ENCODE assay signal across 8 mouse cellular contexts in the genomic region with DNA sequence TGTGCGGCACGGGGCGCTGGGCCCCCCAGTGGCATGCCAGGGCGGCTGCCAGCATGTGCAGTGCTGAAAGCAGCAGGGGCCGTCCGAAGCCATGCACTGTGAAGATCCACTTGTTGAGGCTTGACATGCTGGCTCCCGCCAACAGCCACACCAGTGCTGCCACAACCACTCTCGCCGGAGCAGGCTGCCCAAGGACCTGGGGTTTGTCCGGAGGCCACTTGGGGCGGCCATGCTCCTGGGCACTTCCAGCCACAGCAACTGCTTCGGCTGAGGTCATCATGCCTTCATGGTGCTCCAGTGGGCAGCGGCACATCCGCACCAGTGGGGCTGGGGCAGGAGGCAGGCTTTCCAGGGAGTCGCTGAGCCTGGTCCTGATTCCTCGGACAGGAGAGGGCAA. TPM values are rescaled to one million over a fixed set of nuclear protein-coding genes. Genes with fewer than 3 reads are reported as not detected.
A peak's percentile ranks its signal among the peaks of the same experiment; 100 is the strongest.
DNase-seq lines count a peak whose midpoint lies in the region; ATAC-seq and TF ChIP-seq lines count a peak whose summit lies in the region.

No protein-coding gene starts in this region.

- no peak overlapping the region for H3K27ac ChIP-seq in kidney, postnatal 0 days
- peak overlapping the region; percentile 73; the same call in 1 of the 2 replicates for H3K27ac ChIP-seq in lung, postnatal 0 days (ENCODE audit: low read length)

- H3K27me3 ChIP-seq in kidney, postnatal 0 days (ENCODE audit: insufficient read depth, low read length), result no peaks in the 10 kb centered on the region
- H3K27me3 ChIP-seq in lung, postnatal 0 days (replicated peaks; ENCODE audit: insufficient read depth, low read length), result no peaks in the 10 kb centered on the region

- intact Hi-C loops in gastrocnemius, postnatal 14 days (cut with DNase I; ENCODE audit: low total_unique reads), result no loop called here

- H3K9me3 ChIP-seq in kidney, postnatal 0 days (replicated peaks; ENCODE audit: low read length), result no peaks in the 10 kb centered on the region
- no peaks in the 10 kb centered on the region for H3K9me3 ChIP-seq in lung, postnatal 0 days (ENCODE audit: low read length)

- WGBS in kidney, postnatal 0 days, result 5% methylated on average over 16 of the region's 16 CpGs
- 7% methylated on average over 16 of the region's 16 CpGs for WGBS in lung, postnatal 0 days

- H3K36me3 ChIP-seq in kidney, postnatal 0 days (ENCODE audit: insufficient read depth, low read length), result 0 out of 2 replicates have a peak, but pooled peaks cover 5% of the 10 kb centered on the region
- no peaks in the 10 kb centered on the region for H3K36me3 ChIP-seq in lung, postnatal 0 days (ENCODE audit: insufficient read depth, low read length)

- H3K4me1 ChIP-seq in kidney, postnatal 0 days (replicated peaks; ENCODE audit: insufficient read depth, low read length), result peaks cover 28% of the 10 kb centered on the region; the same call in 1 of the 2 replicates
- peaks cover 15% of the 10 kb centered on the region for H3K4me1 ChIP-seq in lung, postnatal 0 days (ENCODE audit: insufficient read depth, low read depth, low read length)

- peak overlapping the region; percentile 25 for H3K9ac ChIP-seq in kidney, postnatal 0 days (ENCODE audit: low read depth, low read length)
- peak overlapping the region; percentile 55 for H3K9ac ChIP-seq in lung, postnatal 0 days (replicated peaks; ENCODE audit: low read depth)

- peak; percentile 18 to 47 for DNase-seq in urinary bladder, adult 18-20 months (ENCODE audit: low spot score in 2 of 2)
- DNase-seq in urinary bladder, postnatal 25 days (ENCODE audit: low spot score), result no peak
- peak; percentile 59 to 65 for DNase-seq in cerebellum, postnatal 10 days
- peak; percentile 38 for DNase-seq in gastrocnemius, postnatal 14 days
- no peak for DNase-seq in kidney, postnatal 0 days (ENCODE audit: low spot score)
- DNase-seq in lung, postnatal 0 days (ENCODE audit: low spot score), result peak; percentile 43
- peak; percentile 44 for DNase-seq in right cerebral cortex, postnatal 25 days
- no peak for DNase-seq in ovary, postnatal 14 days (ENCODE audit: low spot score)

- TF ChIP-seq CTCF in kidney, postnatal 0 days (IDR thresholded peaks at IDR 0.05; ENCODE audit: low read depth), result no peak
- peak; percentile 36; the same call in 1 of the 2 replicates for TF ChIP-seq CTCF in lung, postnatal 0 days (IDR thresholded peaks at IDR 0.05)

- H3K4me3 ChIP-seq in kidney, postnatal 0 days (replicated peaks; ENCODE audit: low read depth, low read length), result peak overlapping the region; percentile 55
- peak overlapping the region; percentile 53 for H3K4me3 ChIP-seq in lung, postnatal 0 days (ENCODE audit: low read depth, low read length)

- TF ChIP-seq EP300 in lung, postnatal 0 days (IDR thresholded peaks at IDR 0.05), result no peak

- peak; percentile 8; the same call in 1 of the 2 replicates for ATAC-seq in kidney, postnatal 0 days (replicated peaks; ENCODE audit: low FRiP score, low read depth)
- peak; percentile 7 for ATAC-seq in lung, postnatal 0 days

- peak overlapping the region; percentile 69 for H3K4me2 ChIP-seq in kidney, postnatal 0 days (ENCODE audit: low read length)
- peak overlapping the region; percentile 79 for H3K4me2 ChIP-seq in lung, postnatal 0 days (replicated peaks; ENCODE audit: low read depth, low read length)

RNA-seq across cellular contexts. Expression of a gene that starts 1.6 kb away (rescaled TPM):
- total RNA-seq in gastrocnemius, postnatal 14 days (2021), result 10 to 100 TPM; 17.4 to 20.3 TPM
- 6.6 and 6.9 TPM in 2 replicates for polyA plus RNA-seq in kidney, postnatal 0 days (2015; fragmentation: Nextera tagmentation; extraction: Ambion mirVana)
- polyA plus RNA-seq in lung, postnatal 0 days (2015; fragmentation: Nextera tagmentation; extraction: Ambion mirVana), result 8.6 and 10.3 TPM in 2 replicates

RNA-seq across cellular contexts. Expression of a gene that starts 17.8 kb away (rescaled TPM):
- 1 to 10 TPM; 2.7 to 4.0 TPM for total RNA-seq in gastrocnemius, postnatal 14 days (2021)
- 10.1 and 10.7 TPM in 2 replicates for polyA plus RNA-seq in kidney, postnatal 0 days (2015; fragmentation: Nextera tagmentation; extraction: Ambion mirVana)
- 8.3 and 9.3 TPM in 2 replicates for polyA plus RNA-seq in lung, postnatal 0 days (2015; fragmentation: Nextera tagmentation; extraction: Ambion mirVana)

RNA-seq across cellular contexts. Expression of a gene that starts 18.0 kb away (rescaled TPM):
- total RNA-seq in gastrocnemius, postnatal 14 days (2021), result under 1 TPM; 0.10 to 0.11 TPM
- polyA plus RNA-seq in kidney, postnatal 0 days (2015; fragmentation: Nextera tagmentation; extraction: Ambion mirVana), result 0.42 and 0.45 TPM in 2 replicates
- polyA plus RNA-seq in lung, postnatal 0 days (2015; fragmentation: Nextera tagmentation; extraction: Ambion mirVana), result 0.23 and 0.31 TPM in 2 replicates

RNA-seq across cellular contexts. Expression of a gene that starts 19.1 kb away (rescaled TPM):
- 10 to 100 TPM; 18.8 to 22.8 TPM for total RNA-seq in gastrocnemius, postnatal 14 days (2021)
- 233 and 274 TPM in 2 replicates for polyA plus RNA-seq in kidney, postnatal 0 days (2015; fragmentation: Nextera tagmentation; extraction: Ambion mirVana)
- 152 and 170 TPM in 2 replicates for polyA plus RNA-seq in lung, postnatal 0 days (2015; fragmentation: Nextera tagmentation; extraction: Ambion mirVana)

RNA-seq across cellular contexts. Expression of a gene that starts 49.2 kb away (rescaled TPM):
- under 1 TPM; 0.45 to 0.47 TPM for total RNA-seq in gastrocnemius, postnatal 14 days (2021)
- polyA plus RNA-seq in kidney, postnatal 0 days (2015; fragmentation: Nextera tagmentation; extraction: Ambion mirVana), result 1.3 and 1.9 TPM in 2 replicates
- polyA plus RNA-seq in lung, postnatal 0 days (2015; fragmentation: Nextera tagmentation; extraction: Ambion mirVana), result 0.11 and 0.17 TPM in 2 replicates

Comparison
In these comparisons a context has a peak if more than half of its experiments do, and no peak if none do; other contexts are left out.
1. DNase-seq: peak in urinary bladder, adult 18-20 months (2 of 2), cerebellum, postnatal 10 days (2 of 2), gastrocnemius, postnatal 14 days (single experiment), lung, postnatal 0 days (single experiment) and right cerebral cortex, postnatal 25 days (single experiment); none in urinary bladder, postnatal 25 days (single experiment), kidney, postnatal 0 days (single experiment) and ovary, postnatal 14 days (single experiment).